Comparison of ENCODE assay signal across 8 mouse cellular contexts in the genomic region with DNA sequence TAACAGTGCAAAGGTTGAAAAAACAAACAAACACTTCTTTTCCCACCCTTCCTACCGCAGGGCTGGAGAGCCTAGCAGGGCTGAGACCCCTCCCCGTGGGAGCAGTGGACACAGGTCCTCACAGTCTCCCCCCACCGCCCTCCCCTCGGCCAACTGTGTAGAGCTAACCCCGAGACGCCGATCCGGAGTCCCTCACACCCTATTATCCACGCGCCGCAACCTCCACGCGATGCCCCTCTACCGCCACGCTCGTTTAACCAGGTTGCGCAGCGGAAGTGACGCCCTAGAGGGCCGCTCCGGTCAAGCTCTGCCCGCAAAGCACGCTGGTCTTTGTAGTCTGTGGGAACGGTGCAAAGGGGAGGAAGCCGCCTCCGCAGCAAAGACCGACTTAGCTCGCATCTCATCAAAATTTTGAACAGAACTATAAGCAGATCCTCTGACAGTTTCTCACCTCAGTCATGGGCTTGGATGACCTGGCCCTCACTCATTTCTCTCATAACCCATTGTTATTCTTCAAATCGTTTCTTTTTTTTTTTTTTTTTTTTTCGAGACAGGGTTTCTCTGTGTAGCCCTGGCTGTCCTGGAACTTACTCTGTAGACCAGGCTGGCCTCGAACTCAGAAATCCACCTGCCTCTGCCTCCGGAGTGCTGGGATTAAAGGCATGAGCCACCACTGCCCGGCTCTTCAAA. TPM values are rescaled to one million over a fixed set of nuclear protein-coding genes. Genes with fewer than 3 reads are reported as not detected.
DNase-seq lines count a peak whose midpoint lies in the region; ATAC-seq lines count a peak whose summit lies in the region.

A gene (minus strand): TSS at position 290 of the 690 bp plus-strand sequence.

- H3K9me3 ChIP-seq in megakaryocyte, embryonic 14.5 days, result no peaks in the 10 kb centered on the region

- no peaks in the 10 kb centered on the region for H3K27me3 ChIP-seq in megakaryocyte, embryonic 14.5 days (replicated peaks)

- H3K4me1 ChIP-seq in megakaryocyte, embryonic 14.5 days, result peaks cover 24% of the 10 kb centered on the region

- peaks cover 70% of the 10 kb centered on the region for H3K36me3 ChIP-seq in megakaryocyte, embryonic 14.5 days (replicated peaks; ENCODE audit: low read length)

- peak; percentile 98 for ATAC-seq in common myeloid progenitor, adult 5-6 weeks (replicated peaks; ENCODE audit: low read depth, poor library complexity, severe bottlenecking)

- H3K4me3 ChIP-seq in megakaryocyte, embryonic 14.5 days (replicated peaks), result peak within 1 kb of the TSS; percentile 96

- DNase-seq in ZHBTc4 (ENCODE audit: low read depth, low spot score), result peak; percentile 93
- peak; percentile 49 to 63 for DNase-seq in gastrocnemius, adult 8-10 months (ENCODE audit: low spot score in 2 of 2)
- DNase-seq in hindlimb bud, embryonic 11.5 days (ENCODE audit: extremely low spot score, low read depth, low spot score), result peak; percentile 57
- peak; percentile 70 to 84 for DNase-seq in left cerebral cortex, adult 8-10 months (ENCODE audit: low spot score in 2 of 2)
- peak; percentile 93 to 94 for DNase-seq in right cerebral cortex, postnatal 10 days (ENCODE audit: low spot score in 2 of 2)
- DNase-seq in urinary bladder, postnatal 25 days (ENCODE audit: low spot score), result peak; percentile 83

RNA-seq across cellular contexts. Expression of the gene that starts here (rescaled TPM):
- total RNA-seq in common myeloid progenitor, adult 5-6 weeks (2017), result 3.8 and 6.0 TPM in 2 replicates
- 1 to 10 TPM; 1.7 to 2.5 (median 2.3) TPM for total RNA-seq in gastrocnemius, adult 8-10 months (2022)
- total RNA-seq in left cerebral cortex, adult 8-10 months (2022), result 1 to 10 TPM; 5.3 to 8.0 (median 5.9) TPM
- polyA plus RNA-seq in megakaryocyte, embryonic 14.5 days (2012; ENCODE audit: insufficient read depth, low replicate concordance), result 0.40 and 1.5 TPM in 2 replicates

Comparison
In these comparisons a context has a peak if more than half of its experiments do, and no peak if none do; other contexts are left out.
1. Peak in every context shown above with its lines: DNase-seq, ATAC-seq and H3K4me3 ChIP-seq.